Mouse (Mus musculus) embryonic facial prominence, embryonic 13.5 days (tissue): Measurements from ENCODE around the gene Sparc. TPM values are rescaled to one million over a fixed set of nuclear protein-coding genes. Genes with fewer than 3 reads are reported as not detected.
"Not testable (repeated sequence)": the region's sequence is repeated elsewhere in the genome, so short reads cannot be mapped to it uniquely, and the experiment has no call there.

Experiments
- ATAC-seq: fragments of 200-750 bp; cut with Nextera tagmentation; 2 replicates; pipeline ENCODE4 v1.8.0; 2017; ENCODE audit warnings: low read depth; ENCODE audit not compliant: insufficient number of reproducible peaks, insufficient read depth, low FRiP score, low TSS enrichment
- H3K27ac ChIP-seq: fragments of 300-500 bp; sonication (generic); 2 replicates; pipeline ENCODE4 v1.5.1; 2015; ENCODE audit warnings: moderate library complexity, mild to moderate bottlenecking, inconsistent platforms
- H3K27me3 ChIP-seq: fragments of 300-500 bp; sonication (generic); 2 replicates; pipeline ENCODE4 v1.6.1; 2015; ENCODE audit warnings: mild to moderate bottlenecking, inconsistent platforms
- H3K36me3 ChIP-seq: fragments of 300-500 bp; sonication (generic); 2 replicates; pipeline ENCODE4 v1.6.1; 2015; ENCODE audit warnings: mild to moderate bottlenecking, inconsistent platforms
- H3K4me1 ChIP-seq: fragments of 300-500 bp; sonication (generic); 2 replicates; pipeline ENCODE4 v1.6.1; 2015; ENCODE audit warnings: inconsistent platforms
- H3K4me2 ChIP-seq: fragments of 300-500 bp; sonication (generic); 2 replicates; pipeline ENCODE4 v1.6.1; 2015; ENCODE audit warnings: moderate library complexity, mild to moderate bottlenecking, inconsistent platforms
- H3K4me3 ChIP-seq: fragments of 300-500 bp; sonication (generic); 2 replicates; pipeline ENCODE4 v1.5.1; 2015; ENCODE audit warnings: mild to moderate bottlenecking, inconsistent platforms
- H3K9ac ChIP-seq: fragments of 300-500 bp; sonication (generic); 2 replicates; pipeline ENCODE4 v1.6.1; 2015; ENCODE audit warnings: mild to moderate bottlenecking, inconsistent platforms
- H3K9me3 ChIP-seq: fragments of 300-500 bp; sonication (generic); 2 replicates; pipeline ENCODE4 v1.6.1; 2016; ENCODE audit warnings: inconsistent platforms
- WGBS: fragments of 180-500 bp; shearing (Covaris S2); methylation state at CpG from one replicate; pipeline ENCODE4 v1.1.7; 2015; ENCODE audit warnings: mixed read lengths; 5-methylcytosine and 5-hydroxymethylcytosine counted together
- polyA plus RNA-seq: library from polyadenylated mRNA; unstranded; fragments of >200 nt; fragmentation: Nextera tagmentation; extraction: Ambion mirVana; gene quantifications from 2 replicates; pipeline ENCODE4 v1.2.1, GENCODE M21; 2015

The Sparc gene
- polyA plus RNA-seq, 1 experiment from 2014 or later, result 1,239 TPM

DNA sequence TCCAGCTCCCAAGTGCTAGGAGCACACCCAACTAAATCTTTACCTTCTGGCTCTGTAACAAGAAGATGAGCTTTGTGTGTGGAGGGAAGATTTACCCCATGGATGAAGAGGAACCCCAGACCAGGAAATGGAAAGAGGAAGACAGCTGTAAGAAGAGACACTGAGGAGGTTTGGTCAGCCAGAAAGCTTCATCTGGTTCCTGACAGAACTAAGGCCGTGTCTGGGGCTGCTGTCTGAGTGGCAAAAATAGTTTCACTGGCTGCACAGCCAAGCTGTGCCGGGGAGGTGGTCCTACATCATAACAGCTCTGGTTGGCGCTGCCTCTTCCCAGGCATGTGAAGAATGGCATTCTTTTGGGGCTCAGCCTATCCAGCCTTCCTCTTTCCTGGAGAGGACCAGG lies 10.0 kb upstream of the Sparc start:
- peak overlapping the region; percentile 48; the same call in 1 of the 2 replicates for H3K27ac ChIP-seq
- 50% methylated on average over 3 of the region's 3 CpGs for WGBS

GRCm38 (mm10) chr11:55429973-55430372 lies 7.0 kb upstream of the Sparc start:
- no peak for ATAC-seq
- H3K9me3 ChIP-seq, result no peaks in the 10 kb centered on the region
- H3K4me3 ChIP-seq, result no peak overlapping the region
- no peak overlapping the region for H3K27ac ChIP-seq
- 95% methylated on average over 2 of the region's 2 CpGs for WGBS
- peaks cover 24% of the 10 kb centered on the region for H3K4me1 ChIP-seq
- no peak overlapping the region for H3K9ac ChIP-seq
- H3K4me2 ChIP-seq, result no peak overlapping the region
- H3K36me3 ChIP-seq, result no peaks in the 10 kb centered on the region
- no peaks in the 10 kb centered on the region for H3K27me3 ChIP-seq

More for the DNA sequence above, 10.0 kb upstream of the Sparc start:
- no peak overlapping the region for H3K9ac ChIP-seq
- no peaks in the 10 kb centered on the region for H3K9me3 ChIP-seq
- no peak overlapping the region for H3K4me2 ChIP-seq
- no peak for ATAC-seq
- H3K36me3 ChIP-seq, result no peaks in the 10 kb centered on the region
- H3K27me3 ChIP-seq, result no peaks in the 10 kb centered on the region
- no peak overlapping the region for H3K4me3 ChIP-seq
- H3K4me1 ChIP-seq, result peaks cover 14% of the 10 kb centered on the region

DNA sequence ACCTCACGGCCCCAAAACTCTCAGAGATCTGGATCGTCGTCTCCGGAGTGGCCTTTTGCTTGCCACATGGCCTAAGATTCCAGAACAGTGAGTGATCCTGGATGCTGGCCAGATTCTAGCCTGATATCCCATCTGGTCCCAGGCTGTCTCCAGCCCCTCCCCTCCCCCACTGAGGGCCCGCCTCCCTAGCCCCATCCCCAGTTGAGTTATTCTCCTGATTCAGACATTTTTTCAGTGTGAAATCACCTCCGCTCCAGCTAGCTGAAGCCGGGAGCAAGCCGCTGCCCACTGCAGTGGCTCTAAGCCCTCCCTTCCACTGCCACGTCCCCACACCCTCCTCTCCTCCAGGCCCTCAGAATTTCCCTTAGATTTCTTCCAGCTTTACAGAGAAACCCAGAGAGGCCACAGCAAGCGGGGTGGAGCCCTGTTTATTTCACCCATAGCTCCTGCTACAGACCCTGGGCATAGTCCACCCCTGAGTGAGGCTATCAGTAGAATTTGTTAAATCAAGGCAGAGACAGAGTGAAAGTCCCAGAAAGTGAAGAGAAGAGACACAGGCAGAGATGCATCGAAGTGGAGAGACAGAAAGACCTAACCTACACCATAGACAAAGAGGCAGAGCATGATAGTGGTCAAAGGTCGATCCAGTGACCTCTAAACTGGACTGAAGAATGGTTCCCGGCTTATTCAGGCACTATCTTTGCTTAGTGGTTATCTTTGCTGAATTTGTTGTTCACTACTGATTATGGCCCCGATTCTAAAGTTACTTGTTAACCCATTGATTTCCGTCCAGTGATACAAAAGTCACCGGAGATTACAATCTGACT lies 5.4 kb upstream of the Sparc start:
- WGBS, result 26% methylated on average over 16 of the region's 16 CpGs
- H3K27me3 ChIP-seq, result no peaks in the 10 kb centered on the region
- no peaks in the 10 kb centered on the region for H3K36me3 ChIP-seq
- peaks cover 40% of the 10 kb centered on the region for H3K4me1 ChIP-seq
- H3K4me2 ChIP-seq, result peak overlapping the region; percentile 33
- H3K4me3 ChIP-seq, result no peak overlapping the region
- ATAC-seq, result peak; percentile 78
- H3K9ac ChIP-seq, result peak overlapping the region; percentile 32; the same call in 1 of the 2 replicates
- H3K27ac ChIP-seq, result peak overlapping the region; percentile 90
- H3K9me3 ChIP-seq, result no peaks in the 10 kb centered on the region

DNA sequence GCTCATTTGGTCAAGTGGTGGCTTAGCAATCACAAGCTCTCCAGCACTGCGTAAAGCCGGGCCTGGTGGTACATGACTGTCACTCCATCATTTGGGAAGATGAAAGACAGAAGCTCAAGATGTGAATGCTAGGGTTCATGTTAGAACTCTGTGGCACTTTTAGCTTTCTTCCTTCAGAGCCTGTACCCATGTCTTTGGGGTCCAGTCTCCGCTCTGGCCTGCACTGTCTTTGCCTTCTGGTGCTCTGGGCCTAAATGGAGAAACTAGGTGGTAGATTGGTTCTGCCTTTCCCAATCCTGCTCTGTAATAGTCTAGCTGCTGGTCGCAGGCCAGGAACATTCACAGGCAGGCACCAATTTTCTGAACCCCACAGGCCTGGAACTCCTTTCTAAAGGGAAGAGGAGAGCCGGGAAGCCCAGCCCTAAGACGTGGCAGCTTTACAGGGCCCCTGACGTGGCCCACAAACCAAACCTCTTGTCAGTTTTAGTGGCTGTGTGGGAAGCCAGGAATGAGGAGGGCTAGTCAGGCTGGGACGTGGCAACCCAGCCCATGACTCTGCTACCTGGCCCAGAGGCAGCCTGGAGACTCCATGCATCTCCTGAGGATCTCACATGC lies 1.9 kb upstream of the Sparc start:
- Histone ChIP-seq H3K4me1 (peaks cover 52% of the 10 kb centered on the region), H3K4me3 (no peak overlapping the region), H3K27ac (peak overlapping the region; percentile 80), H3K27me3 (no peaks in the 10 kb centered on the region), H3K36me3 (no peaks in the 10 kb centered on the region), H3K9me3 (no peaks in the 10 kb centered on the region), H3K4me2 (no peak overlapping the region), H3K9ac (peak overlapping the region; percentile 52)
- WGBS, result 68% methylated on average over 8 of the region's 8 CpGs
- ATAC-seq, result no peak

DNA sequence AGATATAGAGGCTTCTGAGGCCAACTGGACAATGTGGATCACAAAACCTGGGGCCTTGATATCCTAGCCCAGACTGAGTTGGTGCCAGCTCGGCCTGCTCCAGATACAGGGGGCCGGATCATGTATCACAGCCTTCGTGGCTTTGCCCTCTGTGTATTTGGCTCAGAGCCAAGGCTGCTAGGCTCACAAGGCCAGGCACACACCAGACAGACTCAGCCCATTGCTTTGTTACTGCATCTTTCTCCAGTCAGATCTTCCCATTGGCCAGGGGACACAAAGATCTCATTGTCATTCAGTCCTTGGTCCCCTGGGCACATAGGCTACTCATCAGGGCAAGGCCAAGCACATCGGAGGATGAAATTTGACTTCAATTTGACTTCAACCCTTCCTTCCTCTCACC lies 773 bp upstream of the Sparc start:
- Histone ChIP-seq H3K4me3 (no peak overlapping the region), H3K4me1 (peaks cover 51% of the 10 kb centered on the region), H3K27me3 (no peaks in the 10 kb centered on the region), H3K9me3 (no peaks in the 10 kb centered on the region), H3K9ac (no peak overlapping the region), H3K36me3 (no peaks in the 10 kb centered on the region), H3K27ac (peak overlapping the region; percentile 80), H3K4me2 (no peak overlapping the region)
- WGBS, result 12% methylated on average over 4 of the region's 4 CpGs
- no peak for ATAC-seq

DNA sequence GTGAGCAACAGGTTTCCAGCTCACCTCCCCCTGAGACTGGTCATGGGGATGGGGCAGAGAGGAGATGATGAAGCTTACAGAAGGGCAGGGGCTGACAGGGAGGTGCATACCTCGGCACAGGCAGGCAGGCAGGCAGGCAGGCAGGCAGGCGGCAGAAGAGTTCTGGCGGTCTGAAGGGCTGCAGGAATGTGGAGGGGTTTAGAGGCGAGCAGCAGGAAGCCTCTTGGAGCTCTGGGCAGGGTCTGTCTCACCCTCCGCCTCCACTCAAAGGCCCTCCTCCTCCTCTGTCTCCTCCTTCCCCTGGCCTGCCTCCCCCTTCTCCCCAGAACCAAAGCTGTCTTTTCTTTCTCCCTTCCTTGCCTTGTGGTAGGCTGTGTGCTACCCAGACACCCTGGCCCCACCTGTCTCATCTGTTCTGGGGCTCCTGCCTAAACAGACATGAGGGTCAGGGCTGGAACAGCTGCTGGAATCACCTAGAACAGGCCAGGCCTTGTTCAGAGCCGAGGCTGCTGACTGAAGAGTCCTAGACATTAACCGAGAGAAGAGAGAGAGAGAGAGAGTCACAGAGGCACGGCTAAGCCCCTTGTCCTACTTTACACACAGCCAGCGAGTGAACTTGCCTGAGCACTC lies 3.2 kb downstream of the Sparc start:
- peak overlapping the region; percentile 65 for H3K4me3 ChIP-seq
- peak overlapping the region; percentile 67 for H3K4me2 ChIP-seq
- peak overlapping the region; percentile 86 for H3K9ac ChIP-seq
- peak; percentile 89 for ATAC-seq
- peaks cover 5% of the 10 kb centered on the region; the same call in 1 of the 2 replicates for H3K36me3 ChIP-seq
- H3K4me1 ChIP-seq, result peaks cover 57% of the 10 kb centered on the region
- H3K27ac ChIP-seq, result peak overlapping the region; percentile 95
- no peaks in the 10 kb centered on the region for H3K9me3 ChIP-seq
- no peaks in the 10 kb centered on the region for H3K27me3 ChIP-seq
- 2% methylated on average over 9 of the region's 9 CpGs for WGBS

DNA sequence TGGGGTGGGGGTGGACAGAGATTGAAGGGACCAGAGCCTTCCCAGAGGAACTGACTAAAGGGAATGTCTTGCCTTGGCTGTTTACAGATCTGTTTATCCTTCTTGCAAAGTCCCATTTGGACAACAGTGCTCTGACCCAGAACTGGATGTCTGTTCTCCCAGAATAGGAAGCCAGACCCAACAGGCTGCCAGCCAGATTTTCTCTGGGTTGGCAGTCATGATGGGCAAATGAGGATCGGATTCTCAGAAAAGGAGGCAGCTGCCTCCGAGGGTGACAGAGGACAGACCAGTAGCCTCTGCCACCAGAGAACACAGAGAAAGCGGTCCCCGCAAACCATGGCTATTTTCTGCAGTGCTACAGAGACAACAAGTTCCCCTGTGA lies 3.7 kb downstream of the Sparc start:
- ATAC-seq, result no peak
- peaks cover 6% of the 10 kb centered on the region; the same call in 1 of the 2 replicates for H3K36me3 ChIP-seq
- peaks cover 55% of the 10 kb centered on the region for H3K4me1 ChIP-seq
- 4% methylated on average over 4 of the region's 4 CpGs for WGBS
- H3K9me3 ChIP-seq, result no peaks in the 10 kb centered on the region
- H3K27ac ChIP-seq, result peak overlapping the region; percentile 95
- peak overlapping the region; percentile 86 for H3K9ac ChIP-seq
- H3K4me2 ChIP-seq, result peak overlapping the region; percentile 67
- peak overlapping the region; percentile 65 for H3K4me3 ChIP-seq
- no peaks in the 10 kb centered on the region for H3K27me3 ChIP-seq

- Histone ChIP-seq H3K27ac (peak overlapping the region; percentile 95), H3K27me3 (no peaks in the 10 kb centered on the region), H3K4me3 (peak overlapping the region; percentile 65), H3K4me2 (peak overlapping the region; percentile 67), H3K36me3 (peaks cover 12% of the 10 kb centered on the region), H3K9me3 (no peaks in the 10 kb centered on the region), H3K4me1 (peaks cover 52% of the 10 kb centered on the region), H3K9ac (peak overlapping the region; percentile 86)
- WGBS, result 5% methylated on average over 3 of the region's 3 CpGs
- no peak for ATAC-seq
Measured at GRCm38 (mm10) chr11:55418704-55419061, 4.3 kb downstream of the Sparc start.

GRCm38 (mm10) chr11:55417898-55418703 lies 4.9 kb downstream of the Sparc start:
- Histone ChIP-seq H3K27ac (peak overlapping the region; percentile 95), H3K36me3 (peaks cover 18% of the 10 kb centered on the region), H3K4me2 (peak overlapping the region; percentile 67), H3K9ac (peak overlapping the region; percentile 86), H3K27me3 (no peaks in the 10 kb centered on the region), H3K9me3 (no peaks in the 10 kb centered on the region), H3K4me1 (peaks cover 50% of the 10 kb centered on the region), H3K4me3 (peak overlapping the region; percentile 65)
- peak; percentile 75 for ATAC-seq
- 1% methylated on average over 24 of the region's 24 CpGs for WGBS

GRCm38 (mm10) chr11:55416609-55417265 lies 6.2 kb downstream of the Sparc start:
- peak overlapping the region; percentile 65 for H3K4me3 ChIP-seq
- H3K4me2 ChIP-seq, result peak overlapping the region; percentile 67
- H3K27me3 ChIP-seq, result no peaks in the 10 kb centered on the region
- peaks cover 30% of the 10 kb centered on the region for H3K36me3 ChIP-seq
- ATAC-seq, result no peak
- H3K4me1 ChIP-seq, result peaks cover 55% of the 10 kb centered on the region
- H3K27ac ChIP-seq, result peak overlapping the region; percentile 95
- H3K9me3 ChIP-seq, result no peaks in the 10 kb centered on the region
- H3K9ac ChIP-seq, result peak overlapping the region; percentile 86; the same call in 1 of the 2 replicates
- 47% methylated on average over 6 of the region's 6 CpGs for WGBS

- H3K27me3 ChIP-seq, H3K9ac ChIP-seq, H3K4me3 ChIP-seq, ATAC-seq, H3K9me3 ChIP-seq, H3K27ac ChIP-seq, H3K4me2 ChIP-seq: not testable (repeated sequence)
- H3K36me3 ChIP-seq, result peaks cover 37% of the 10 kb centered on the region
- WGBS, result 87% methylated on average over 6 of the region's 6 CpGs
- peaks cover 65% of the 10 kb centered on the region for H3K4me1 ChIP-seq
Measured at GRCm38 (mm10) chr11:55415731-55416130, 7.3 kb downstream of the Sparc start.
